Mouse (Mus musculus) left cerebral cortex, postnatal 36 days (tissue): ENCODE measurements around the gene Ablim1. TPM values are rescaled to one million over a fixed set of nuclear protein-coding genes. Genes with fewer than 3 reads are reported as not detected.

Source experiments
- DNase-seq, 2 experiments: peaks; one replicate each; pipeline ENCODE4 v3.0.0; 2021 to 2022; ENCODE audit warnings: low spot score in 2 of 2, mixed read lengths in 1 of 2
- intact Hi-C: fragments of 180-260 bp; cut with DNase I; formaldehyde crosslinking; loops from one replicate; pipeline ENCODE4 v1.15.1; 2025
- total RNA-seq, 2 experiments: library from RNA; stranded (reverse); gene quantifications; 2 replicates each; pipeline ENCODE4 v1.2.3; 2021

Gene Ablim1
- total RNA-seq, 2 experiments from 2014 or later, result 98.4 to 129 TPM

DNA sequence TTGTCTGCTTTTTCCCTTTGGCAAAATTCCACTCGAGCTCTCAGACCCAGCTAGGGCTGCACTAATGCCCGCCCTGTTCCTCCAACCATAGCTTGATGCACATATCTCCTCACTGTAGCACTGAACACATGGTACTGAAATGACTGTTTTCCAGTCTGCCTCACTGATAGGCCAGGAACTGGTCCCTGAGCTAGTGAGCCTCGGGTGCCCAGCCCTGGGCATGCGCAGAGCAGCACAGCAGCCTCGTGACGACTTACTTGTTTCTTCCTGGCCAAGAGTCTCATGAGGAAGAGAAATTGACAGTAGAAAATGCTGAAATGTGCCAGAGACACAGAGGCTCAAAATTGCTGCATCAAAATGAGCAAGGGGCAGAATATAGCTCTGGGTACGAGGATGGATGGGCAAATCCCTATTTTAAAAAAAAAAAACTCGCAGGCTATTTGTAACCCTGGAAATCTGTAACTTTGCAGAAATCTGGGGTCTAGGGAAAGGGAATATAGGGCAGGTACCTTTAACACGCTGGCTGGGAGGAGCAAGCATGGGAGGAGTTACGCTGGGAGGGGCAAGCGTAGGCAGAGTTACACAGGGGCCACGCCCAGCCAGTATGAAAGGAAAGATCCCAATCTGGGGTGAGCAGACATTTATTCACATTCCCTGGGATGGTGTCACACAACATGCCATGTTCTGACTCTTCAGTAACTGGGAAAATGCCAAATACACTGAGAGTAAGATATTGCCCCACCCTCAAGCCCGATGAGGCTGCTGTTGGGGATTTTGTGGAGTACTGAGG lies 41.7 kb downstream of the Ablim1 start:
- DNase-seq, result peak; percentile 70 to 79
- intact Hi-C loops, result loop anchor here (5.0 kb wide), 1 partner anchor 36 kb away; no protein-coding TSS in a partner anchor

DNA sequence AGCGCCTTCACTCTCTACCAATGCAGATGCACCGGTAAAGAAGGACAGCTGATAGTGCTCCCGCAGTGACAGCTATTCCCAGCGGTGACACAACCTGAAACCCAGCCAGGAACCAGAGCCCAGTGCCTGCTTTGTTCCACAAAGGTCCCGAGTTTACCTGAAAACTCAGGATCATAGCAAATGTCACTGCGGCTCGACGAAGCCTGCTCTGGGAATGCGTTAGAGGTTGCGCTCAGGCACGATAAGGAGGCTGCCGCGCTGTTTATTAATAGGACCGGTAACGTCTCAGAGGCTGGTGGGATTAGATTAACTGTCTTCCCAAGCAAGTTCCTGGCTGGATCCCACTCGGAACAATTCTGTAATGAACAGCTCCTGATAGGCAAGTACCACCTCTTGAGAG lies 43.0 kb downstream of the Ablim1 start:
- intact Hi-C loops, result loop anchor here (5.0 kb wide), 1 partner anchor 34 kb away; no protein-coding TSS in a partner anchor
- DNase-seq, result no peak

DNA sequence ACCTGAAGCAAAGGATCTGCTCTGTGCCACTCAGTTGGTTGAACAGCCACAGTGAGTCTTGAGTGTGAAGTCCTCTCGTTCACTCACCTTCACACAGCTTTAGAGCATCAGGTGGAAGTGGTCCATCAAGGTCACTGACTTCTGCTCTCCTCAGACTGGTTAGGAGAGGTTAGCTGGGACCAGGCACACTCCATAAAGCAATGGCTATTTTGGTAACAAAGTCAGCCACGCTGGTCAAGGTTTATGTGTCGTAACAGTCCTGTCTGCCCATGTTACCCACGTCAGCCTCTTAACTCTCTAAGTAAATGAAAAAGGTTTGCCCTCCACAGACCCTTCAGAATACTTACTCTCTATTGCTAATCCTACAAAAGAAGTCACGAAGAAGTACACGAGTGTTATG lies 44.0 kb downstream of the Ablim1 start:
- DNase-seq, result no peak

GRCm38 (mm10) chr19:57269791-57270190 lies 44.9 kb downstream of the Ablim1 start:
- intact Hi-C loops, result loop anchor here (5.0 kb wide), 1 partner anchor 32 kb away; no protein-coding TSS in a partner anchor
- no peak for DNase-seq

More for the DNA sequence above, 44.0 kb downstream of the Ablim1 start:
- intact Hi-C loops, result loop anchor here (5.0 kb wide), 1 partner anchor 33 kb away; no protein-coding TSS in a partner anchor

DNA sequence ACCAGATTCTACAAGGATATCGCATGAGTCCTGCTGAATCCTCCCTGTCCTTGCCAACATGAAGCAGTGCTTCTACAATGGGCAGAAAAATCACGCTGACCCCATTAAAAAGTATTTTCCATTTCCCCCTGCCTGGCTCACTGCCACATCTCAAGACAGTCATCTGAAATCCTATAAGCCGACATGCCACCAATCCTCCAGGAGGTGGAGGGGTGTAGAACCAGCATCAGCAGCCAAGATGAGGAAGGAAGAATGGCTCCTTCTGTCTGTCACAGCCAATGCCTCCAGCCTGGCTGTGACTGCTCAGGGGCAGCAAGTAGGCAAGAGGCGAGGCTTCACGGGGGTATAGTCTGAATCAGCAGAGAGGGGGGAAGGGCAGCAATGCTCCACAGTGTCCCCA lies 47.2 kb downstream of the Ablim1 start:
- intact Hi-C loops, result no loop called here
- no peak for DNase-seq

- intact Hi-C loops, result no loop called here
Measured at GRCm38 (mm10) chr19:57266374-57267085, 48.2 kb downstream of the Ablim1 start.

DNA sequence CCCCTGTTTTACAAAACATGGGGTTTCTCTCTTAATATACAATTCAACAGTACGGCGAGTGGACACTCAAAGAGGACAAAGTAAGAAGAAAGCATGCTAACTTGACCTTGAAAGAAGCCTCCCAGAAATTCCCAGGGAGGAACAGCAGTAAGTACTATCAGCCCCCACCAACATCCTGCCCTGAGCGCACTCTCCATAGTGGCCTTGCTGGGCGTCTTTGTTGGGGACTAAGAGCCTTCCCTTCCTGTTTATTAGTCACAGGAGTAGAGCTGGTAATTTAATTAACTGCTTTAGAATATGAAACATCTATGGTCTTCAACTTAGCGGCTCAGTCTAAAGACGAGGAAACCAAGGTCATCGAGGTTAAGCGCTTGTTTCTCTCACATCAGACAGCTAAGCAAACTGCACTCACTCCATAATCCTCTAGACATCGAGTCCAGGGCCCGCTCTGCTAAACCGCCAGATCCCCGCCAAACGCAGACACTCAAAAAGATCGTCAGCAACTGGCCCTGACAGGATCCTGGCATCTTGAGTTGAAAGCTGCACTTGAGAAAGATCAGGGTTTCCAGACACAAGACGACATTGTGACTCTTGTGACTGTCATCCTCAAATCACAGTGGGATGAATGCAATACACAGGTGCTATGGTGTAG lies 50.3 kb downstream of the Ablim1 start:
- intact Hi-C loops, result no loop called here
- DNase-seq, result no peak

More at GRCm38 (mm10) chr19:57266374-57267085, 48.2 kb downstream of the Ablim1 start:
- DNase-seq, result no peak

DNA sequence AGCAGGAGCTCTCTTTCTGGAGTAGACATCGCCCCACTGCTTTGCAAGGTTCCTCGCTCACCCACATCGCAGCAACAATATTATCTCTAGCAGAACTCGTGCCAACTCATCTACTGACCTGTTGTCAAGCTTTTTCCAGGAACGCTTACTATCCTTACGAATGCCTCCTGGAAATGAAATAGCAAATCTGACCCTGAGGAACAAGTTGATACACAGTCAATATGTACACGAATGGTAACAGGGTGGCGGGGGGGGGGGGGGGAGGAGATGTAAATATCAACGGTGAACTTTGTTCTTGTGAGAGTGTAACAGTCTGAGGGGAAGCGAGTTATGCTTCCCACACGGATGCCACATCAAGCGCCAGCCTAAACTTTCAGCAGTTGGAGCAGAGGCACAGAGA lies 56.9 kb downstream of the Ablim1 start:
- intact Hi-C loops, result no loop called here
- no peak for DNase-seq

DNA sequence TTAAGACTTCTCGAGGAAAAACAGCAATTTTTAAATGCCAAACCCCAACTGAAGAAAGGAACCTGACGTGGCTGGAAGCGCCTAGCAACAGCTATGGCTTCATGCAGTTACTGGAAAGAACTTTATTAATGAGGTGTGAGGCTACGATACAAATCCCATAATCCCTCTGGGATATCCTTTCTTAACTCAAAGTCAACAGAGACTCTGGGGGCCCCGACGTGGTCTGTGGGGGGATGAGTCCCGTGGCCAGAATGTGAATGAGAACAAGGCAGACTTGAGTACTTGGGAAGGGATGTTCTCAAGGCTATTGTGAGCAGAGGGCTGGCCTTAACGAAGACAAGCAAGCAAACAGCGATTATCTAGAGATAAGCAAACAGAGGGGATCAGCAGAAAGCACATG lies 58.1 kb downstream of the Ablim1 start:
- intact Hi-C loops, result no loop called here
- DNase-seq, result no peak

DNA sequence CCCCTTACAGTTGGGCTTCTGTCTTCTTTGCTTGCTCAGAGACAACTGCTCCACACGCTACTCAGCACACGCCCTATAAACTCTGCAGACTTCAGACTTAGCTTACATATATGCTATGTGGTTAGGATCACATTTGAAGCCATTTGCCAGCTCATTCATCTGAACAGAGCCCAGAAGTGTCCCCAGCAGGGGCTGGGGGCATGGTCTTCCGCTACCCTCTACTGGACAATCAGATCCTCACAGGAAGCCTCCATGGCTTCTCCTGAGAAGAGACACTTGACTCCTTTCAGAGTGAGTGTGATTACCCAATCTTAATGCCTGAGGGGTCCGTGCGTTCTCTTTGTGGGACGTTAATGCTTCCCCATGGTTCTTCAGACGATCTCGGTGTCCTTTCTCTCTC lies 59.6 kb downstream of the Ablim1 start:
- intact Hi-C loops, result no loop called here
- DNase-seq, result no peak

DNA sequence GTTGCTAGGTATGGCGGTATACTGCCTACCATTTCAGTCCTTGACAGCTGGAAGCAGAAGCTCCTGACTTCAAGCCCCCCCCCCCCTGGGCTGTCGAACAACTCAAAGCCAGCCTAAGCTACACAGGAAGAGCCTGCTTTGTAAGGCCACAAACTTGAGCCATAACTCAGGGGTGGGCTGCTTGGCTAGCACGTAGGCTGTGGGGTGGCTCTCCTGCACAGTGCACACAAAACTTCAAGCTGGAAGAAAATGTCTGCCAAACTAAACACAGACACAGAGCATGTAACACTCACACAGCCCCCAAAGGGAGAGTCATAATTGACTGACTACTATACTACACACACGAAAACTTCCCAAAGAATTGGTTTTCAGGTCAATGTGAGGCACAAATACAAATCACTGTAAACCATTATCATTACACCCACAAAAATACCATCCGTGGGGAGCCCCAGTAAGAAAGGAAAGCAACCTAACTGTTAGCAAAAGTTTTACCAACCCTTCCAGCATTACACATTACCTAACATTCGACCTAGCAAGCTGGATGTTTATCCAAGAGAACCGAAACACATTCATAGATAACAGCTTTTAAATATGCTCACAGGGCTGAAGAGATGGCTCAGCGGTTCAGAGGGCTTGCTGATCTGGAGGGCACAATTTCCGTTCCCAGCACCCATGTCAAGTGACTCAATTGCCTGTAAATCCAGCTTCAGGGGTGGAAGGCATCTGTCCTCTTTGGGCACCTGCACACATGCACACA lies 61.8 kb downstream of the Ablim1 start:
- intact Hi-C loops, result no loop called here
- DNase-seq, result no peak

DNA sequence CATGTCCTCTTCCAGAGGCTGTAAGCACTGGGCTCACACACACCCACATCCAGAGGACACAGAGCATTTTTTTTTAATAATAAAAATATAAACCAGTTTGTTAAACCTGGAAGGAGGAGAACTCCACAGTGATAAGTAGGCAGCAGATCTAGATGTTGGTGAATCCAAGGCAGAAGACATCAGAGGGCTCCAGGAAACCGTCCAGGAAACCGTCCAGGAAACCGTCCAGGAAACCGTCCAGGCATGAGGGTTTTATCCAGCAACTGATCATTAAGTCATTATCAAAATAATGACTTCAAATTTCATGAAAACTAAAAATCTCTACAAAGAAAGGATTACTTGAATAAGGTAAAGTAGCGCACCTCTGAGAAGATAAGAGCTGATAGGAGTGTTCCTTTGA lies 65.9 kb downstream of the Ablim1 start:
- DNase-seq, result no peak
- intact Hi-C loops, result no loop called here

DNA sequence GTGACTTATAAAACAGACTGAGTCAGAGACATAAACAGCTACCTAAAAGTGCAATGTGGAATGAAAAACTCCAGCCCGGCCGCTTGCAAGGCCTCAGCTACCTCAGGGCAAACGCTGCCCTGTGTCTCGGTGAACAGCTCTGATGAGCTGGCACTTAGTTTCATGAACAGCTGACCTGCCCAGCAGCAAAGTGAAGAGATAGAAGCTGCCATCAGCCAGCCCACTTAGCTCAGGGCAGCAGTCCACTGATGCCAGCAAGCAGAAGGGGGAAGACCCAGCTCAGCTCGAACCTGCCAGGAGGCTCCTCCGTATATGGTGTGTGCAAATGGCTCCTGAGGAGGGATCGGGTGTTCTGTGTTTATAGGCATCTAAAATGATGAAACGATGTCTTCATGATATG lies 67.5 kb downstream of the Ablim1 start:
- no peak for DNase-seq
- intact Hi-C loops, result no loop called here

DNA sequence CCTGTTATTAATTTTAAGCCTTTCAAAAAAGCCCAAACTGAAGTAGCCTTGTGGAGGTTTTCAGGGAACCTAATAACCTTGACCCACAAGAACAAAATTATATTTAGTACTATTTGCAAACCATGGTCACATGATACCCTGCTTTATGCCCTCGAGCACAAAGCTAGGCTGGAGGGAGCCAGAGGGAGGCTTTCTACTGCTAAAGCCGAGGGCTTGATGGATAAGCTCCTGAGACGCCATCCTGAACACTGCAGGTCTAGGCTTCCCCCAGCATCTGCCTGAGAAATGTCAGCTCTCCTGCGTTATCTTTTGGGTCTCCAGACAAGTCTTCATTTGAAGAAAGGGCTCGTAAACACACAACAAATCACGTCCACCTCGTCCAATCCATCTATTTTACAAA lies 70.4 kb downstream of the Ablim1 start:
- no peak for DNase-seq
- intact Hi-C loops, result no loop called here

- no peak for DNase-seq
- intact Hi-C loops, result no loop called here
Measured at GRCm38 (mm10) chr19:57243606-57244005, 71.1 kb downstream of the Ablim1 start.

- intact Hi-C loops, result no loop called here
- DNase-seq, result no peak
Measured at GRCm38 (mm10) chr19:57243191-57243590, 71.5 kb downstream of the Ablim1 start.

- intact Hi-C loops, result no loop called here
- no peak for DNase-seq
Measured at GRCm38 (mm10) chr19:57241363-57242192, 73.1 kb downstream of the Ablim1 start.

DNA sequence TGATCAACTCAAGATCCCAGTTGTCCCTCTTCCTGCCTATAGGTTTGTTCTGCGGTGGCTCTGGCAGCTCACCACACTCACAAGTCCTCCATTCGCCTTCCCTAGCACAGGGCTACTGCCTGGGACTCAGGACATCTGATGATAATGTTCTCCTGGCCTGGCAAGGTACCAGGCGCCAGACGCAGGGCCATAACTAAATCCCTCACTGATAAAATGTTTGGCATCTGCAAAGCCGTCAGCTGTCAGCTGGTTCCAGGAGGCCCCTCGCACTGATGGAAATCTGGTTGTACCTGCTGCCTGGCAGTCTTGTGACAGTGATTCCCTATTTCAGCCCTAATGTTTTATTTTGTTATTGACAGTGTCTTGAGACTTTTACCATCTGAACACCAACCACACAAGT lies 74.5 kb downstream of the Ablim1 start:
- DNase-seq, result no peak
- intact Hi-C loops, result no loop called here
